Mouse (Mus musculus): ENCODE measurements around the gene Gpr62.

DNA sequence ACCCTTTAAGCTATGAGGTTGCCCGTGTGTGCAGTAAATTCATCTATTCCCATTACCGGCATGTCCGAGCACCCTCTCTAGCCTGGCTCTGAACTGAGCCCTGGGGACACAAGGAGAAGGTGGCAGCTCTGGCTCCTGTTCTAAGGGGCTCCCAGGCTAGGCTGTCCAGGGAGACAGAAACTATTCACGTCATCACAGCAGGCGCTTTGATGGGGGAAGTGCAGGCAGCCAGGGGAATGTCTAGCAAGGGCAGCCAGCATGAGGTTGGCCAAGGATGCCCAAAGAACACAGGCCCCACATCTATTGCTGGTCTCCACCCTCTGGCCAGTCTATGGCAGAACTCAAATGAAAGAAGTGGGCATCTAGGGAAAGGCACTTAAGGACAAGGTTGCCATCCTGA is 7.8 kb downstream of the Gpr62 start:
- TF ChIP-seq CTCF (IDR thresholded peaks at IDR 0.05; ENCODE audit: low read depth, low read length) (no peak), TAL1 (conservative IDR thresholded peaks at IDR 0.05; ENCODE audit: low read depth, low read length) (no peak)

All from G1E (cell line).